Mouse (Mus musculus) ES-E14 (cell line): ENCODE data around the gene Kcnk4.

Experiments
- CHD2 ChIP-seq: IDR thresholded peaks from 2 replicates; pipeline ENCODE4 v1.6.1; 2014; ENCODE audit warnings: mild to moderate bottlenecking, low read depth, low read length, inconsistent platforms
- HCFC1 ChIP-seq: IDR thresholded peaks from 2 replicates; pipeline ENCODE4 v1.6.1; 2012; ENCODE audit warnings: low read length, inconsistent platforms, borderline replicate concordance; ENCODE audit not compliant: insufficient read depth
- MAFK ChIP-seq: IDR thresholded peaks from 2 replicates; pipeline ENCODE4 v1.6.1; 2014; ENCODE audit warnings: mild to moderate bottlenecking, low read depth, low read length, inconsistent platforms; ENCODE audit not compliant: insufficient read depth
- ZC3H11A ChIP-seq: IDR thresholded peaks from 2 replicates; pipeline ENCODE4 v1.6.1; 2012; ENCODE audit warnings: low read depth, mild to moderate bottlenecking, inconsistent platforms, low read length, borderline replicate concordance
- ZNF384 ChIP-seq: IDR thresholded peaks from 2 replicates; pipeline ENCODE4 v1.6.1; 2012; ENCODE audit warnings: low read depth, low read length, inconsistent platforms

DNA sequence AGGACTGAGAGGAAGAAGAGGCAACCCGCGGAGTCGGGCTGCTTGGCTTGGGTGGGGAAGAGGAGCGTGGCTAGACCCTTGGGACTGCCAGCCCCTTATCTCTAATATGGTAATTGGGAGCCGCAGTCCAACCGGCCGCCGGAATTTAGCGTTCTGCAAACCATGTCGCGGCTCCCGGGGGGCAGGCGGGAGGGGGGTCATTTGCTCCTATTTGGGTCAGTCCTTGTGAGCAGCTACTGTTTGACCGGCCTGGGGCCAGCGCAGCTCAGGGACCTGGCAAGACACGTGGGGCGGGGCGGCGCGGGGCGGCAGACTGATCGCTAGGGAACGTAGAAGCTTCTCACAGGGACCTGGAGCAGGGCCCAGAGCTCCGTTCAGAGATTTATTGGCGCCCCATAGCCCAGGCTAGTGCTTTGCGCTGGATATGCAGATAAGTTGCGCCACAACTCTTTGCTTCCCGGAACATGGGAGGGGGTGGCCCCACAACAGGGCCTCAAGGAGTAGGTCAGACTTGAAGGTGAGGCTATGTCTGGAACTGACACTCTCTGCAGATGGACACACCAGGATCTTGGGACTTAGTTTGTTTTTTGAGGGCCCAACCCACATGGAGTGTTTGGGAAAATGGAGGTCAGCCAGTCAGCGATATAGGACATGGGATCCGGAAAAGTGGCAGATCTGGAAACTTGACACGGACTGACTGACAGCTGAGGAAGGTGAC, 17.8 kb upstream of the Kcnk4 start:
- no peak for TF ChIP-seq ZC3H11A
- TF ChIP-seq MAFK: no peak
- TF ChIP-seq CHD2: no peak
- no peak for TF ChIP-seq ZNF384
- TF ChIP-seq HCFC1: no peak
